Mouse (Mus musculus) adrenal gland, adult (tissue): Measurements from ENCODE around the gene Muc1.

Source experiments
- DNase-seq, 2 experiments: peaks; one replicate each; pipeline ENCODE4 v3.0.0; 2022 to 2023; ENCODE audit warnings: low spot score in 1 of 2; ENCODE audit not compliant: inconsistent age in 2 of 2

Muc1 gene

DNA sequence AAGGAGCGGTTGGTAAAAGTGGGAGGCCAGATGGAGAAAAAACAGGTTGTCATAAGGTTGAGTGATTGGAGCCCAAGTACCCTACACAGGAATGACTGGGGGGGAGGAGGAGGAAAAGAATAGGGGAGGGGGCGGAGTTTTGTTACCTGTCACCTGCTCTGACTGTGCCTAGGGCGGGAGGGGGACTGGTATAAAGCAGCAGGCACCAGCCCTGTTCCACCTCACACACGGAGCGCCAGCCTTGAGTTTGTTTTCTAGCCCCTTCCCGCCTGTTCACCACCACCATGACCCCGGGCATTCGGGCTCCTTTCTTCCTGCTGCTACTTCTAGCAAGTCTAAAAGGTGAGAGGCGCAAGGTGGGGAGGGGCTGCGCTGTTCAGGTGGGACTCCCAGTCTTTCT, at the start of gene Muc1:
Gene Muc1 (plus strand): TSS at position 222 of the 400 bp plus-strand sequence.
- DNase-seq: no peak

- DNase-seq: no peak
Observed at GRCm38 (mm10) chr3:89181749-89182500, 46.9 kb upstream of the Muc1 start.

GRCm38 (mm10) chr3:89182531-89183057, 46.3 kb upstream of the Muc1 start:
- no peak for DNase-seq

- DNase-seq: peak; percentile 90 to 96
Observed at GRCm38 (mm10) chr3:89183058-89183958, 45.5 kb upstream of the Muc1 start, which contains the start of gene Fam189b. Gene Fam189b, plus strand, starts transcription at chr3:89183143.

DNA sequence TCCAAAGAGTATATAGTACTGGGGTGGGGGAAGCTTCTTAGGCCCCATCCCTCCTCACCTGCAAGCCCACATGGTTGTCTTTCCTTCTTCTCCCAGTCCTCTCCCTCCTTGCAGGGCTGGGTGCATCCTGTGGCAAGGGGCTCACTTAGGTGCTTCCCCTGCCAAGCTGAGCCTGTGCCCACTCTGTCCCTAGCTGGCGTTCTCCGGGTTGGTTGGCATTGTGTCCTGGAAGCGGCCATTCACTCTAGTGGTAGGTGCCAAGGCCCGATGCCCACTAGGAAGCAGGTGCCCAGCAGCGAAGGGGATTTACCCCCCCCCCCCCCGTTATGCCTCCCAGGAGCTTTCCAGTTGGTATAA, 44.9 kb upstream of the Muc1 start:
- no peak for DNase-seq

GRCm38 (mm10) chr3:89187197-89187596, 41.7 kb upstream of the Muc1 start:
- DNase-seq: no peak

DNA sequence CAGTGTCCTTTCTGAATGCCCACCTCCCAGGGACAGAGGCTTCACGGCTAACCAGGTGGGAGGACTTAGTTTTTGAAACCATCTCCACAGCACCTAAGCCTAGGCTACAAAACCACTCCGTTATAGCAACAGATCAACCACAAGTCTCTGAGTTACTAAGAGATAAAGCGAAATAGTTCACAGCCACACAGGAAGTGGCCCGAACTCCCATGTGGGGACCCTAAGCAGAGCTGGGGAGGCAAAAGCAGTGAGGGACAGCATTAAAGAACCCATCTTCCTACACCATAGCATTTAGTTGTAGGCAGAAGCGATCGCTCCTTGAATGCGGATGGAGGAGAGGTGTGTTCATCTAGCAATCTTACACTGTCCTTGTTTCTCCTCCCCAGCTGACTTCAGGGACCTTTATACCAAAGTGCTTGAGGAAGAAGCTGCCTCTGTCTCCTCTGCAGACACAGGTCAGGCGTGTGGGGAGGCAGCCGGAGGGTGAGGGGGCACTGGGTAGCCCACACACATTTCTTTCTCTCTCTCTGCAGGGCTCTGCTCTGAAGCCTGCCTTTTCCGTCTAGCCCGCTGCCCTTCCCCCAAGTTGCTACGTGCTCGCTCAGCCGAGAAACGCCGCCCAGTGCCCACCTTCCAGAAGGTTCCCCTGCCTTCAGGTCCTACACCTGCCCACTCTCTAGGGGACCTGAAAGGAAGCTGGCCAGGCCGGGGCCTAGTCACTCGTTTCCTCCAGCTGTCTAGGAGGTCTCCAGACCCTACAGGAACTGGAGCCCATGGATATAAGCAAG, 41.0 kb upstream of the Muc1 start:
- DNase-seq: no peak

DNA sequence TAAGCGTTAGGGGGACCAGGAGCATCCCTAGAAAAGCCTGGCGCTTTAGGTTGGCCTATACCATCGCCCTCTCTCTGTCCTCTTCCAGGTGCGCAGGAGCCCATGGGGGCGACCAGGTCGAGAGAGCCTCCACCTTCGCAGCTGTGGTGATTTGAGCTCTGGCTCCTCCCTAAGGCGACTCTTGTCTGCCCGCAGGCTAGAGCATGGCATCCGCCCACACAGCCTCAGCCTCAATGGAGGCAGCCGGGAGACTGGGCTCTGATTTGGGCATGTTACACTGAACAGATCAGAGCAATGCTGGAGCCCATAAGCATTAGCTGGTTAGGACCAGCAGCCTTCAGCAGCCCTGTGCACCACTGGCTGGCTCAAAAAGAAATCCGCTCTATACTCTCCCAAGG, 40.4 kb upstream of the Muc1 start:
- DNase-seq: no peak

DNA sequence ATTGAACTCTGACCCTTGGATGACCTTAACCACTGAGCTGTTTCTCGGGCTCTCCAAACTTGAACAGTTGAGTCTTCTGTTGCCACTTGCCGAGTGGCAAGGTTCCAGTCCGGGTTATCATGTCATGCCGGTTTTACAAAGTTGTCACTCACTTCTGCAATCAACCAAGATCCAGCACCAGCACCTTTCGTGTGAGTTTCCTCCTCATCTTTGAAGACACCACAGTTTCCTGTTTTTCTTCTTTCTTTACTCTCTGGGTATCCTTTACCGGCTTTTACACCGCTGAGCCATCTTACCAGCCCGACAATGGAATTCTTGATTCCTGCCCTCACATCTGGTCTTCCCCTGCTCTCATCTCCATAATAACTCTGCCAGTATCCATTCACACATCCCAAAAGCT, 38.4 kb upstream of the Muc1 start:
- no peak for DNase-seq

- no peak for DNase-seq
Observed at GRCm38 (mm10) chr3:89193351-89193750, 35.5 kb upstream of the Muc1 start.

DNA sequence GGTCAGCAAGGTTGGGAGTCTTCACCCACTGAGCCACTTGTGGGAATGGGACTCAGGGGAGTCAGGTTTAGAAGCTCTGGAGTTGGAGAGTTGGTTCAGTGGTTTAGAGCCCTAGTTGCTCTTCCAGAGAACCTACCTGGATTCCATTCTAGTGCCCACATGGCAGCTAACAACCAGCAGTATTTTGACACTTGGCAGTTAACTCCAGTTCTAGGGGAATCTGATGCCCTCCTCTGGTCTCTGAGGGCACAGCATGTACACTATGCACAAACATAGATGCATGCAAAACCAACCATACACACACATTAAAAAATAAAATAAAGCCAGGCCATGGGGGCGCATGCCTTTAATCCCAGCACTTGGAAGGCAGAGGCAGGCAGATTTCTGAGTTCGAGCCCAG, 35.0 kb upstream of the Muc1 start:
- DNase-seq: peak in 1 of 2 experiments; percentile 67

DNA sequence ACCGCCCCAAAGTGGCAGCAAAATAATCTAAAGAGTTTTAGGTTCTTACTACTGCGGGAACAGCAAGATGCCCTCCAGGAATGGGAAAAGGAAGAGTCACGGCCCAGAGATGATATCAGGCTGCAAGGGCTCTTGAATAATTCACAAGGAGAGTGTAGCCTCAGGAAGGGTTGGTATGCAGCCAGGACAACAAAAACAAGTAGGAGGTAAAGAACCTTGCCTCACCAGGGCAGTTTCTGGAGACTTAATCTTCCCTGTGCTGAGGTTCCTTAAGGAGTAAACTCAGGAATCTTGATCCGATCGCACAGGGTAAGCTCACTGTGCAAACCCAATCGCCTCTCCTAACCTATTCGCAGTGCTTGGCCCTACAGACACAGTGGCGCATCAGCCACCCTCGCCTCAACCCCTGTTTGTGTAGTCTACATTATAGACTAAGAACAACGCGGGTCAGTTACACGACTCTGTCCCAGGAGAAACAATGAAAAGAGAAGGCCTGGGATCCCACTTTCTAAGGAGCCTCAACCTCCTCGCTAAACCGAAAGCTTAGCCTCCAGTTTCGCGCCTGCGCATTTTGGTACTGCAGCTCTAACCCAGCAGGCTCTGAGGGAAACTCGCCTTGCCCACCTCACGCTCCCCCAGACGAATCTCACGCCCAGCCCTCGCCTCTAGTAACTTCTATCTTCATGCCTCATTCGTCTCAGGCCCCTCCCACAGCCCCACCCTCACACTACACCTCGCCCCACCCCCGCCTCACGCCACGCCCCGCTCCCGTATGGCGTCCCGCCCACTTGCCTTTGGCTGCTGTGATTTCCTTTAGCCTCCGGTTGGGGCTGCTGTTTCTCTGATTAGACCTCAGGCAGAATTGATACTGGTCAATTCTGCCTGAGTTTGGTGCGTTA, 32.6 kb upstream of the Muc1 start:
- peak; percentile 90 to 96 for DNase-seq

DNA sequence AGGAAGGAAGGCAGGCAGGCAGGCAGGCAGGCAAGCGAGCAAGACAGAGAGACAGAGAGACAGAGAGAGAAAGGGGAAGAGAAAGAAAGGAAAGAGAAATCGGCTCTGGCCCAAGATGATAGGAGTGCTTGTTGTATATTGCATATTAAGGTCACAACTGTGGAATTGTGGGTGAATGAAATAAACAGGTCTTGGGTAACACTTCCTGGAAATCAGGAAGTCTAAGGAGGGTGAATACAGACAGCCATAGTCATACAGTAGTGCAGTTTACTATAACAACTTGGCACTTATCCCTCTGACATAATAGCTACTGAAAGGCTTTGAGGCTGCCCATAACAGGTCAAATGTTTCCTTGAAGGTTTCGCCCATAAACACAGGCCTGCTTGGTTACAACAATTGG, 29.0 kb upstream of the Muc1 start:
- DNase-seq: no peak

DNA sequence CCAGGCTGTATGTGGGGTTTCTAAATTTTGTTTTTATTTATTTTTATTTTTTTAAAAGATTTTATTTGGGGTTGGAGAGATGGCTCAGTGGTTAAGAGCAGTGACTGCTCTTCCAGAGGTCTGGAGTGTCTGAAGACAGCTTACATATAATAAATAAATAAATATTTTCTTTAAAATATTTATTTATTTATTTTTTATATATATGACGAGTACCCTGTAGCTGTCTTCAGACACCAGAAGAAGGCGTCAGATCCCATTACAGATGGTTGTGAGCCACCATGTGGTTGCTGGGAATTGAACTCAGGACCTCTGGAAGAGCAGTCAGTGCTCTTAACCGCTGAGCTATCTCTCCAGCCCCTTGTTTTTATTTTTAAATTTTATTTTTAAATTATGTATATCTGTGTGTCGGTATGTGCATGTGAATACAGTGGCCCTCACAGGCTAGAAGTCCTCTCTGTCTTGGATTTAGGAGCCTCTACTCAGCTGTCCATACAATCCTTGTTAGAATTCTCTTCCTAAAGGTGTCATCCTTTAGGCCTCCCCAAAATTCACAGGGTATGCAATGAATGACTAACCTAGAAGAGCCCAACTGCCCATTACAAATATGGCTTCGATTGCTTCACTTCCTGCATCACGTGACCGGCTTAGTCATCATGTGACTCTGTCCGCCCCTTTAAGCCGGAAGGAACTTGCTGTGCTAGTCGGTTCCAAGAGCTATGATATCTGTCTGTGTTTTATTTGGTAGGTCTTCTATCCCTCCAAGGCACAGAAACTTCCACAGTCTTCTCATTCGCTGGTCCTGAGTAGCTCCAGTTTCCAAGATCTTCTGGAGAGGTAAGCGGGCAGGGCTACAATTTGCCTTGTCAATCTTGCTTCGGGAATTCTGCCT, 26.4 kb upstream of the Muc1 start, which contains the start of gene Gba:
Gene Gba (plus strand): TSS at position 676 of the 889 bp plus-strand sequence.
- peak; percentile 87 to 97 for DNase-seq

GRCm38 (mm10) chr3:89203142-89203514, 25.7 kb upstream of the Muc1 start:
- no peak for DNase-seq

GRCm38 (mm10) chr3:89206079-89206478, 22.8 kb upstream of the Muc1 start:
- DNase-seq: no peak

DNA sequence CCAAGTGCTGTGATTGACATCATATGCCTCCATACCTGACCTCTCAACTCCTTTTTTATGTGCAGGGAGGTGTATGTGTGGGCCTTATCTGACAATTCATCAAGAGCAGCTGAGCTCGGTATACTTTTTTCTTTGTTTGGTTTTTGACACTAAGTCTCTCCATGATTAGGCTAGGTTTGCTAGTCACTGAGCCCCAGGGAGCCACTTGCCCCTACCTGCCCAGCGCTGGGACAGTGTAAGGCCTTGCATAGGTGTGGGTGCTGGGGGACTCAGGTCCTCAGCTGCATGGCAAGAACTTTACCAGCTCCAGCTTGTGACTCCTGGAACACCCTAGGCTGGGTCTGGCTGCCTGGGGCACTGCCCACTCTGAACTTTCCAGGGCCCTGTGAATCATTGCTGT, 22.2 kb upstream of the Muc1 start:
- DNase-seq: no peak

DNA sequence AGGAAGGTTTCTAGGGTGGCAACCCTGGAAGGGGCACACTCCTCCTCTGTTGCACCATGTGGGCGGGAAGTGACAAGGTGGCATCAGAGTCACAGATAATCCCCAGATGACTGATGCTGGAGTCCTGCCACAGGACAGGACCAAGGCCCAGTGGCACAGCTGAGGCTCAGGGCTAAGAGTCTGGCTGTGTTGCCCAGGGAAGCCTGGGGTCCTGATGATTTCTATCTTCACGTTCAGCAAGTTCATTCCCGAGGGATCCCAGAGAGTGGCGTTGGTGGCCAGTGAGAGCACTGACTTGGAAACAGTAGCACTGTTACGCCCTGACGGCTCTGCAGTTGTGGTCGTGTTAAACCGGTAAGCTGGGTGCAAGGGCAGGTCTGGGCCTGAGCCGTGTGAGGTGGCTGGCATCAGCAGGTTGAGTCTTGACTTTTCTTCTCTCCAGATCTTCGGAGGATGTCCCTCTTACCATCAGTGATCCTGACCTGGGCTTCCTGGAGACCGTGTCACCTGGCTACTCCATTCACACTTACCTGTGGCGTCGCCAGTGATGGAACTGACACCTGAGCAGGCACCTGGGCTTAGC, 20.7 kb upstream of the Muc1 start:
- no peak for DNase-seq

GRCm38 (mm10) chr3:89208736-89209135, 20.1 kb upstream of the Muc1 start:
- DNase-seq: no peak
